Mouse (Mus musculus) left cerebral cortex, adult 9 months (tissue): Measurements from ENCODE around the gene Gm31371.
"Not testable (repeated sequence)": the region's sequence is repeated elsewhere in the genome, so short reads cannot be mapped to it uniquely, and the experiment has no call there.

Source experiments
- DNase-seq, 2 experiments: peaks; one replicate each; pipeline ENCODE4 v3.0.0; 2022; ENCODE audit warnings: low spot score in 2 of 2

The Gm31371 gene

GRCm38 (mm10) chr8:19903092-19903491 lies at the start of gene Gm31371:
Gene Gm31371 (plus strand): TSS chr8:19903392.
- not testable (repeated sequence) for DNase-seq

GRCm38 (mm10) chr8:19906425-19907055 lies 3.3 kb downstream of the Gm31371 start:
- DNase-seq: not testable (repeated sequence)

- peak in 1 of 2 experiments; percentile 2 for DNase-seq
These were observed 5.7 kb downstream of the Gm31371 start for GRCm38 (mm10) chr8:19908841-19909321.

- DNase-seq: not testable (repeated sequence)
These were observed 15.9 kb downstream of the Gm31371 start for GRCm38 (mm10) chr8:19919086-19919485.

GRCm38 (mm10) chr8:19934274-19934673 lies 31.1 kb downstream of the Gm31371 start:
- not testable (repeated sequence) for DNase-seq

GRCm38 (mm10) chr8:19935541-19936030 lies 32.4 kb downstream of the Gm31371 start:
- DNase-seq: not testable (repeated sequence)

GRCm38 (mm10) chr8:19960935-19961334 lies 57.7 kb downstream of the Gm31371 start:
- no peak for DNase-seq

GRCm38 (mm10) chr8:19963766-19964165 lies 60.6 kb downstream of the Gm31371 start:
- DNase-seq: not testable (repeated sequence)

GRCm38 (mm10) chr8:19968151-19968550 lies 65.0 kb downstream of the Gm31371 start:
- DNase-seq: not testable (repeated sequence)

- DNase-seq: not testable (repeated sequence)
These were observed 72.0 kb downstream of the Gm31371 start for GRCm38 (mm10) chr8:19975237-19975636.
